ENCODE assay signal across 19 mouse cellular contexts in genomic region chr13:5789302-5789701, GRCm38 (mm10).
A peak's percentile ranks its signal among the peaks of the same experiment; 100 is the strongest.
DNase-seq lines count a peak whose midpoint lies in the region; ATAC-seq and TF ChIP-seq lines count a peak whose summit lies in the region.
"Had no signal": no experiment of that assay in that cellular context is flagged by ENCODE, and none has a peak within 500 bp of the region (broad histone marks: within the 10 kb centered on the region; RNA-seq: fewer than 3 reads in every experiment).

No protein-coding gene starts in this region.

- H3K27ac ChIP-seq in CH12.LX (ENCODE audit: insufficient read depth, low read depth): no peak overlapping the region
- no peak overlapping the region for H3K27ac ChIP-seq in heart, embryonic 12.5 days (ENCODE audit: poor library complexity, severe bottlenecking)
- H3K27ac ChIP-seq: embryonic facial prominence, embryonic 12.5 days; forebrain, embryonic 15.5 days; heart, embryonic 10.5 days; heart, embryonic 15.5 days; hindbrain, embryonic 13.5 days had no signal

- peak overlapping the region; percentile 15; the same call in 1 of the 2 replicates for H3K4me2 ChIP-seq in CH12.LX (ENCODE audit: insufficient read depth, low read depth, poor library complexity, severe bottlenecking)
- no peak overlapping the region for H3K4me2 ChIP-seq in heart, embryonic 12.5 days
- H3K4me2 ChIP-seq: embryonic facial prominence, embryonic 12.5 days; forebrain, embryonic 15.5 days; heart, embryonic 15.5 days; hindbrain, embryonic 13.5 days had no signal

- DNase-seq in CD4-positive helper T cell, adult 2 months (ENCODE audit: low read depth, low spot score): peak; percentile 29
- peak; percentile 77 for DNase-seq in CH12.LX (ENCODE audit: extremely low read depth)
- peak; percentile 57 for DNase-seq in induced T-regulatory cell, adult 2 months (ENCODE audit: low read depth)
- DNase-seq in lung, postnatal 25 days (ENCODE audit: low spot score): no peak
- DNase-seq in kidney, postnatal 14 days: no peak
- DNase-seq: adrenal gland, postnatal 10 days; cerebellum, adult 11 months; cerebellum, adult 8-10 months; cerebellum, postnatal 14 days; gastrocnemius, postnatal 36 days; heart, adult 18-20 months; heart, postnatal 14 days had no signal

- TF ChIP-seq POLR2A in CH12.LX (IDR thresholded peaks at IDR 0.05; ENCODE audit: low read depth, low read length): no peak

- in situ Hi-C loops in CH12.LX (cut with MboI; ENCODE audit: low pct_ligation_motif_present, low pct_unique_long_range_greater_than_20kb, low sequenced_read_pairs): loop anchor here (10.0 kb wide), 1 partner anchor 55 kb away; no protein-coding TSS in a partner anchor

- no peaks in the 10 kb centered on the region for H3K9me3 ChIP-seq in CH12.LX (replicated peaks; ENCODE audit: low read length)
- H3K9me3 ChIP-seq in heart, embryonic 12.5 days (replicated peaks): no peaks in the 10 kb centered on the region
- H3K9me3 ChIP-seq: embryonic facial prominence, embryonic 12.5 days; forebrain, embryonic 15.5 days; heart, embryonic 10.5 days; heart, embryonic 15.5 days; hindbrain, embryonic 13.5 days had no signal

- H3K36me3 ChIP-seq in CH12.LX (replicated peaks in 1 of 2; ENCODE audit: control insufficient read depth in 1 of 2, insufficient read depth in 1 of 2, low read length in 1 of 2): no peaks in the 10 kb centered on the region
- no peaks in the 10 kb centered on the region for H3K36me3 ChIP-seq in heart, embryonic 12.5 days
- H3K36me3 ChIP-seq: embryonic facial prominence, embryonic 12.5 days; forebrain, embryonic 15.5 days; heart, embryonic 10.5 days; heart, embryonic 15.5 days; hindbrain, embryonic 13.5 days had no signal

- TF ChIP-seq CTCF in CH12.LX (conservative IDR thresholded peaks at IDR 0.05 in 1 of 2, IDR thresholded peaks at IDR 0.05 in 1 of 2; ENCODE audit: low read depth in 2 of 2, low read length in 2 of 2): no peak

- dilution Hi-C loops in CH12.LX (cut with MboI; ENCODE audit: extremely low pct_ligation_motif_present, extremely low pct_unique_long_range_greater_than_20kb, low sequenced_read_pairs): no loop called here

- TF ChIP-seq RAD21 in CH12.LX (IDR thresholded peaks at IDR 0.05; ENCODE audit: low read depth, low read length): peak; percentile 5

- H3K79me2 ChIP-seq in CH12.LX (replicated peaks; ENCODE audit: control insufficient read depth, extremely low read depth, insufficient read depth, poor library complexity, severe bottlenecking): no peaks in the 10 kb centered on the region

- ATAC-seq in heart, embryonic 12.5 days (ENCODE audit: insufficient number of reproducible peaks, low FRiP score): no peak
- ATAC-seq: forebrain, embryonic 15.5 days; intestine, postnatal 0 days had no signal

- 72% methylated on average over 3 of the region's 3 CpGs for whole genome bisulfite sequencing in heart, embryonic 12.5 days

- H3K4me1 ChIP-seq in CH12.LX (ENCODE audit: control insufficient read depth in 1 of 2, insufficient read depth in 2 of 2): peaks cover 17 to 47% of the 10 kb centered on the region in 2 experiments
- no peaks in the 10 kb centered on the region for H3K4me1 ChIP-seq in heart, embryonic 12.5 days (replicated peaks)
- H3K4me1 ChIP-seq: embryonic facial prominence, embryonic 12.5 days; forebrain, embryonic 15.5 days; heart, embryonic 10.5 days; heart, embryonic 15.5 days; hindbrain, embryonic 13.5 days had no signal

- no peak overlapping the region for H3K9ac ChIP-seq in CH12.LX (ENCODE audit: insufficient read depth, low read depth)
- H3K9ac ChIP-seq in heart, embryonic 12.5 days: no peak overlapping the region
- H3K9ac ChIP-seq: embryonic facial prominence, embryonic 12.5 days; forebrain, embryonic 15.5 days; heart, embryonic 15.5 days; hindbrain, embryonic 13.5 days had no signal

- H3K27me3 ChIP-seq in CH12.LX (replicated peaks): no peaks in the 10 kb centered on the region
- H3K27me3 ChIP-seq in heart, embryonic 12.5 days (replicated peaks): no peaks in the 10 kb centered on the region
- H3K27me3 ChIP-seq: embryonic facial prominence, embryonic 12.5 days; forebrain, embryonic 15.5 days; heart, embryonic 15.5 days; hindbrain, embryonic 13.5 days had no signal

- peak; percentile 99 for TF ChIP-seq EP300 in CH12.LX (IDR thresholded peaks at IDR 0.05; ENCODE audit: low read length)

- no peak overlapping the region for H3K4me3 ChIP-seq in CH12.LX (replicated peaks in 1 of 3; ENCODE audit: low read depth in 2 of 3, low read length in 2 of 3, poor library complexity in 1 of 3)
- H3K4me3 ChIP-seq in heart, embryonic 12.5 days: no peak overlapping the region
- H3K4me3 ChIP-seq: embryonic facial prominence, embryonic 12.5 days; forebrain, embryonic 15.5 days; heart, embryonic 10.5 days; heart, embryonic 15.5 days; hindbrain, embryonic 13.5 days had no signal

TF ChIP-seq in CH12.LX, 34 proteins besides CTCF, POLR2A, EP300 and RAD21:
- TF ChIP-seq JUND (conservative IDR thresholded peaks at IDR 0.05; ENCODE audit: low read depth, low read length) (peak; percentile 97), TBP (conservative IDR thresholded peaks at IDR 0.05; ENCODE audit: low read depth, low read length) (0 out of 2 replicates have a peak, but pooled peaks have one; percentile 39), MAFK (IDR thresholded peaks at IDR 0.05; ENCODE audit: insufficient replicate concordance, low read length) (peak; percentile 88), USF2 (conservative IDR thresholded peaks at IDR 0.05; ENCODE audit: low read depth, low read length) (no peak), TCF12 (IDR thresholded peaks at IDR 0.05; ENCODE audit: low read depth, low read length) (peak; percentile 71), JUN (IDR thresholded peaks at IDR 0.05; ENCODE audit: insufficient read depth, low read depth, low read length) (peak; percentile 95), MYC (IDR thresholded peaks at IDR 0.05; ENCODE audit: low read depth, low read length) (no peak), HCFC1 (IDR thresholded peaks at IDR 0.05; ENCODE audit: low read depth, low read length) (no peak), POLR2AphosphoS2 (IDR thresholded peaks at IDR 0.05; ENCODE audit: low read depth, low read length) (no peak), USF1 (IDR thresholded peaks at IDR 0.05; ENCODE audit: low read depth, low read length) (no peak), MAZ (IDR thresholded peaks at IDR 0.05; ENCODE audit: low read depth, low read length) (no peak), CHD1 (IDR thresholded peaks at IDR 0.05; ENCODE audit: low read depth, low read length) (no peak), UBTF (IDR thresholded peaks at IDR 0.05; ENCODE audit: low read depth, low read length) (no peak), E2F4 (IDR thresholded peaks at IDR 0.05; ENCODE audit: insufficient replicate concordance, low read depth, low read length) (no peak), MXI1 (IDR thresholded peaks at IDR 0.05; ENCODE audit: low read depth, low read length) (no peak), CHD2 (IDR thresholded peaks at IDR 0.05; ENCODE audit: low read length) (peak; percentile 76), KAT2A (IDR thresholded peaks at IDR 0.05; ENCODE audit: insufficient replicate concordance, low read length) (no peak), SMC3 (IDR thresholded peaks at IDR 0.05; ENCODE audit: low read depth, low read length) (no peak), ZKSCAN1 (IDR thresholded peaks at IDR 0.05; ENCODE audit: borderline replicate concordance, low read depth, low read length) (no peak), MEF2A (IDR thresholded peaks at IDR 0.05; ENCODE audit: borderline replicate concordance, low read depth, low read length) (peak; percentile 99), ZC3H11A (IDR thresholded peaks at IDR 0.05; ENCODE audit: low read depth, low read length) (no peak), BHLHE40 (IDR thresholded peaks at IDR 0.05; ENCODE audit: low read depth, low read length) (peak; percentile 81), GABPA (IDR thresholded peaks at IDR 0.05; ENCODE audit: insufficient replicate concordance, low read depth, low read length) (no peak), PAX5 (IDR thresholded peaks at IDR 0.05; ENCODE audit: low read length) (no peak), NRF1 (IDR thresholded peaks at IDR 0.05; ENCODE audit: low read depth, low read length) (no peak), MAX (IDR thresholded peaks at IDR 0.05; ENCODE audit: low read length) (no peak), ELF1 (IDR thresholded peaks at IDR 0.05; ENCODE audit: low read depth, low read length) (no peak), ZNF384 (IDR thresholded peaks at IDR 0.05; ENCODE audit: low read depth, low read length) (no peak), ZMIZ1 (IDR thresholded peaks at IDR 0.05; ENCODE audit: low read depth, low read length) (no peak), NELFE (IDR thresholded peaks at IDR 0.05; ENCODE audit: low read depth, low read length) (no peak), SIN3A (IDR thresholded peaks at IDR 0.05; ENCODE audit: low read length) (no peak), IRF4 (IDR thresholded peaks at IDR 0.05; ENCODE audit: low read depth, low read length) (peak; percentile 97), RCOR1 (conservative IDR thresholded peaks at IDR 0.05; ENCODE audit: low read depth, low read length) (peak; percentile 43; the same call in 1 of the 2 replicates), ETS1 (conservative IDR thresholded peaks at IDR 0.05; ENCODE audit: low read depth, low read length) (peak; percentile 88)

Comparison
In these comparisons a context has a peak if more than half of its experiments do, and no peak if none do; other contexts are left out.
1. DNase-seq: peak in CD4-positive helper T cell, adult 2 months (single experiment), CH12.LX (single experiment) and induced T-regulatory cell, adult 2 months (single experiment); none in lung, postnatal 25 days (single experiment) and kidney, postnatal 14 days (single experiment).